Mouse (Mus musculus): ENCODE data around the gene Ecel1. TPM values are rescaled to one million over a fixed set of nuclear protein-coding genes. Genes with fewer than 3 reads are reported as not detected.

Ecel1 gene
- polyA plus RNA-seq, 1 experiment from 2014 or later = 3.0 TPM

DNA sequence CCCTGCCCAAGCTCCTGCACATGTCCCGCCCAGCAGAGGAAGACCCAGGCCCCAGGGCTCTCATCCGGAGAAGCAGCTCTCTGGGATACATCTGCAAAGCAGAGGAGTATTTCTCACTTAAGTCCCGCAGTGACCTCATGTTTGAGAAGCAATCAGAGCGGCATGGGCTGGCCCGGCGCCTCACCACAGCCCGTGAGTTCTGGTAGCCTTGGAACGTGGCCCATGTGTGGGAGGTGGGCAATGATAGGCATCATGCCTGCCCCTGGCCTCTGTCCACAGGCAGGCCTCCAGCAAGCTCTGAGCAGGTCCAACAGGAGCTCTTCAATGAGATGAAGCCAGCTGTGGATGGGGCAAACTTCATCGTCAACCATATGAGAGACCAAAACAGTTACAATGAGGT is 41.0 kb upstream of the Ecel1 start:
- no peak for DNase-seq (ENCODE audit: low spot score)
- Histone ChIP-seq H3K36me3 (ENCODE audit: control insufficient read depth, insufficient read depth, low read length) (no peaks in the 10 kb centered on the region), H3K4me1 (ENCODE audit: control insufficient read depth, insufficient read depth, low read length) (no peaks in the 10 kb centered on the region), H3K27ac (replicated peaks; ENCODE audit: low read depth, low read length) (no peak overlapping the region), H3K4me2 (ENCODE audit: low read depth, low read length) (no peak overlapping the region), H3K27me3 (replicated peaks; ENCODE audit: control insufficient read depth, insufficient read depth, low read length) (no peaks in the 10 kb centered on the region; the same call in 1 of the 2 replicates), H3K9ac (ENCODE audit: low read depth, low read length) (no peak overlapping the region), H3K9me3 (ENCODE audit: control insufficient read depth, low read length) (no peaks in the 10 kb centered on the region), H3K4me3 (ENCODE audit: low read depth, low read length) (no peak overlapping the region)
- no peak for ATAC-seq (ENCODE audit: low read depth)
- WGBS = 75% methylated on average over 9 of the region's 9 CpGs

DNA sequence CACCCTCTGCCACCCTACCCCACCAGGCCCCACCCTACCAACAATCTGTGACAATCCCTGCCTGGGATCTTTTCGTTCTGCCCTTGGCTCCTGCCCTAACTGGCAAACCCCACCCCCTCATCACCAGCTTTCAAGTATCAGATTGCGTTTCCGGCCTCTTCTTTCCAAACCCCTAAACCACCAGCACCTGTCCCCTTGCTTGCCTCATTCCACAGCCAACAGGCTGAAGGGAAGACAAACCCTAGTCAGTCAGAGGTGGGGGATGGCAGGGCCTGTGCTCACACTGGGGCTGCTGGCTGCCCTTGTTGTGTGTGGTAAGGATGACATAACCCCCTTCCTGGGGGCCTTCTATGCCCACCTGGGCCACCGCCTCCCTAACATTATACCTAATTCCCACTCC is 34.1 kb upstream of the Ecel1 start, which contains the start of gene Chrnd:
Gene Chrnd (plus strand): TSS at position 179 of the 400 bp plus-strand sequence.
- Histone ChIP-seq H3K36me3 (ENCODE audit: control insufficient read depth, insufficient read depth, low read length) (no peaks in the 10 kb centered on the region), H3K27ac (replicated peaks; ENCODE audit: low read depth, low read length) (no peak within 1 kb of the TSS; the same call in 1 of the 2 replicates)
- peak; percentile 80 for ATAC-seq (ENCODE audit: low read depth)

DNA sequence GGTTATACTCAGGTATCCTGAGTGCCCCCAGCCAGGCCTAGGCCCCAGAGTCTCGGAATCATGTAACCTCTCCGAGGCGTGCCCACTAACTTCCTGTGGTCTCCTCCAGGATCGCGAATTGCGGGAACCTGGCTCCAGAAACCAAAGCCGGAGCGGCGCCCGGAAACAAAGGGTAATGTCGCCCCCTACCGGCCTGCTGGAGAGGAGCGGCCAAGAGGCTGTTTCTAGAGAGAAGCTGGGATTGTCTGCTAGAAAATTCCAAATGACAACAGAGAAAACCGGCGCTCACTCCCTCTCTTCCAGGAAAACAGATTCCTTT is 30.7 kb upstream of the Ecel1 start:
- DNase-seq (ENCODE audit: low spot score) = peak; percentile 84
- 0% methylated on average over 15 of the region's 15 CpGs for WGBS
- no peak overlapping the region for H3K27ac ChIP-seq (replicated peaks; ENCODE audit: low read depth, low read length)

More for the DNA sequence above, 34.1 kb upstream of the Ecel1 start, which contains the start of gene Chrnd:
- Histone ChIP-seq H3K9ac (ENCODE audit: low read depth, low read length) (no peak within 1 kb of the TSS), H3K4me2 (ENCODE audit: low read depth, low read length) (no peak within 1 kb of the TSS), H3K4me1 (ENCODE audit: control insufficient read depth, insufficient read depth, low read length) (no peaks in the 10 kb centered on the region), H3K9me3 (ENCODE audit: control insufficient read depth, low read length) (no peaks in the 10 kb centered on the region), H3K4me3 (ENCODE audit: low read depth, low read length) (no peak within 1 kb of the TSS), H3K27me3 (replicated peaks; ENCODE audit: control insufficient read depth, insufficient read depth, low read length) (peaks cover 18% of the 10 kb centered on the region)
- DNase-seq (ENCODE audit: low spot score) = peak; percentile 84
- 20% methylated on average over 4 of the region's 4 CpGs for WGBS

DNA sequence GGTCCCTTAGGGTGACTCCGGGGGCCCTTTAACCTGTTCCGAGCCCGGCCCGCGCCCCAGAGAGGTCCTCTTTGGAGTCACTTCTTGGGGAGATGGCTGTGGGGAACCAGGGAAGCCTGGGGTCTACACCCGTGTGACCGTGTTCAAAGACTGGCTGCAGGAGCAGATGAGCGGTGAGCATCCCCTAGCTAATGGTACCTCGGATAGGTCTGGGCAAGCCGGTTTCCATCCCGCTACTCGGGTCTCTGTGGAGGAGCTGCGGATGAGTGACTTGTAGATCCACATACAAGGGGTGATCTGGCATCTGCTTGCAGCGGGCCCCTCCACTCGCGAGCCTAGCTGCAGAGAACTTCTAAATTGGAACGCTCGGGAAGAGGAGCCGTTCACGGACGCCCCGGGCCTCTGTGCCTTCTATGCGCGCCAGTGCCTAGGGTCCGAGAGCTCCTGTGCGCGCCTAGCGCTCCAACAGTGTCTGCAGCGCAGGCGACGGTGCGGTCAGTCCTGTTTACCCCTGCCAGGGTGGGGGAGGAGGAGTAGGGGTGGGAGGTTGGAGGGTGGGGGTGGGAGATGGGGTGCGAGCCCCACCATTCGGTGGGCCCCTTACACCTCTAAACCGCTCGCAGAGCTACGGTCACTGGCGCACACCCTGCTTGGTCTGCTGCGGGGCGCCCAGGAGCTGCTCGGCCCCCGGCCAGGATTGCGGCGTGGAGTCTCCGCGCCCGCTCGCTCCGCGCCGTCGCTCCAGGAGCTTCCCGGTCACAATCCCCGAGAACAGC is 30.1 kb upstream of the Ecel1 start:
- Histone ChIP-seq H3K27me3 (replicated peaks; ENCODE audit: control insufficient read depth, insufficient read depth, low read length) (peaks cover 52% of the 10 kb centered on the region), H3K4me1 (ENCODE audit: control insufficient read depth, insufficient read depth, low read length) (0 out of 2 replicates have a peak, but pooled peaks cover 4% of the 10 kb centered on the region), H3K9ac (ENCODE audit: low read depth, low read length) (peak overlapping the region; percentile 69), H3K9me3 (ENCODE audit: control insufficient read depth, low read length) (no peaks in the 10 kb centered on the region), H3K36me3 (ENCODE audit: control insufficient read depth, insufficient read depth, low read length) (no peaks in the 10 kb centered on the region), H3K4me3 (ENCODE audit: low read depth, low read length) (peak overlapping the region; percentile 58), H3K27ac (replicated peaks; ENCODE audit: low read depth, low read length) (no peak overlapping the region), H3K4me2 (ENCODE audit: low read depth, low read length) (peak overlapping the region; percentile 98)
- DNase-seq (ENCODE audit: low spot score) (peak; percentile 29), ATAC-seq (ENCODE audit: low read depth) (peak; percentile 27)
- WGBS = 4% methylated on average over 37 of the region's 54 CpGs

More for the DNA sequence above, 30.7 kb upstream of the Ecel1 start:
- Histone ChIP-seq H3K36me3 (ENCODE audit: control insufficient read depth, insufficient read depth, low read length) (no peaks in the 10 kb centered on the region), H3K9me3 (ENCODE audit: control insufficient read depth, low read length) (no peaks in the 10 kb centered on the region), H3K4me3 (ENCODE audit: low read depth, low read length) (peak overlapping the region; percentile 58), H3K9ac (ENCODE audit: low read depth, low read length) (peak overlapping the region; percentile 69), H3K4me2 (ENCODE audit: low read depth, low read length) (peak overlapping the region; percentile 98), H3K27me3 (replicated peaks; ENCODE audit: control insufficient read depth, insufficient read depth, low read length) (peaks cover 48% of the 10 kb centered on the region), H3K4me1 (ENCODE audit: control insufficient read depth, insufficient read depth, low read length) (0 out of 2 replicates have a peak, but pooled peaks cover 4% of the 10 kb centered on the region)
- ATAC-seq (ENCODE audit: low read depth) = peak; percentile 51

DNA sequence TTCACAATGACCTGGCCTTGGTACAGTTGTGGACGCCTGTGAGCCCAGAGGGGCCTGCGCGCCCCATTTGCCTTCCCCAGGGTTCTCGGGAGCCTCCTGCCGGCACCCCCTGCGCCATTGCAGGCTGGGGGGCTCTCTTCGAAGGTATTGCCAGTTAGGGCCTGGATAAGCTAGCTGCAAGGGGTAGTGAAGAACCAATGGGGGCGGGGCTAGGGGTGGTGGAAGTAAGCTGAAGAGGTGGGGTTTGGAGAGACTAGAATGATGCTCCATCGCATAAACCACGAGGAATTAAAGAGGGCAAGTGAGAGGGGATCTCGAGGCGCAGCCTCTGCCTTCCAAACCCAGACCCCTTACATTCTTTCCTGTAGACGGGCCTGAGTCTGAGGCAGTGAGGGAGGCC is 29.2 kb upstream of the Ecel1 start:
- H3K4me1 ChIP-seq (ENCODE audit: control insufficient read depth, insufficient read depth, low read length) = 0 out of 2 replicates have a peak, but pooled peaks cover 4% of the 10 kb centered on the region
- peaks cover 52% of the 10 kb centered on the region for H3K27me3 ChIP-seq (replicated peaks; ENCODE audit: control insufficient read depth, insufficient read depth, low read length)
- WGBS = 14% methylated on average over 12 of the region's 13 CpGs
- H3K4me2 ChIP-seq (ENCODE audit: low read depth, low read length) = no peak overlapping the region
- no peak overlapping the region for H3K27ac ChIP-seq (replicated peaks; ENCODE audit: low read depth, low read length)
- ATAC-seq (ENCODE audit: low read depth) = no peak
- H3K4me3 ChIP-seq (ENCODE audit: low read depth, low read length) = no peak overlapping the region
- no peaks in the 10 kb centered on the region for H3K9me3 ChIP-seq (ENCODE audit: control insufficient read depth, low read length)
- H3K9ac ChIP-seq (ENCODE audit: low read depth, low read length) = no peak overlapping the region
- no peak for DNase-seq (ENCODE audit: low spot score)
- no peaks in the 10 kb centered on the region for H3K36me3 ChIP-seq (ENCODE audit: control insufficient read depth, insufficient read depth, low read length)

DNA sequence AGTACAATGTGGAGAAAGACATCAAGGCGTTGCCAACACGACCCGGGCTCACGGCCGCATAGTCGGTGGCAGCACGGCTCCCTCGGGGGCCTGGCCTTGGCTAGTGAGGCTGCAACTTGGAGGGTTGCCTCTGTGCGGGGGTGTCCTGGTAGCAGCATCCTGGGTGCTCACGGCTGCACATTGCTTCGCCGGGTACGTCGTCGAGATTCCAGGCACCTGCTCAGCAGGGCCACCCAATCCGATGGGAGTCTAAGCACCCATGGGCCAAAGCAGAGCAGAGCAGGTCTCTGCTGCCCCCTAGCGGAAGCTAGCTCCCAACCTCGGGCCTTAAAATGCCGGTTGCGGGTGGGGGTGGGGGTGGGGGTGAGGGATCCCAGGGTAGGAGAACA is 28.4 kb upstream of the Ecel1 start:
- Histone ChIP-seq H3K27ac (replicated peaks; ENCODE audit: low read depth, low read length) (no peak overlapping the region), H3K36me3 (ENCODE audit: control insufficient read depth, insufficient read depth, low read length) (no peaks in the 10 kb centered on the region), H3K4me3 (ENCODE audit: low read depth, low read length) (0 out of 2 replicates have a peak overlapping the region, but pooled peaks have one; percentile 5), H3K4me1 (ENCODE audit: control insufficient read depth, insufficient read depth, low read length) (0 out of 2 replicates have a peak, but pooled peaks cover 4% of the 10 kb centered on the region), H3K4me2 (ENCODE audit: low read depth, low read length) (peak overlapping the region; percentile 40; the same call in 1 of the 2 replicates), H3K9me3 (ENCODE audit: control insufficient read depth, low read length) (no peaks in the 10 kb centered on the region), H3K27me3 (replicated peaks; ENCODE audit: control insufficient read depth, insufficient read depth, low read length) (peaks cover 52% of the 10 kb centered on the region), H3K9ac (ENCODE audit: low read depth, low read length) (no peak overlapping the region)
- 16% methylated on average over 13 of the region's 20 CpGs for WGBS
- DNase-seq (ENCODE audit: low spot score) = peak; percentile 63
- ATAC-seq (ENCODE audit: low read depth) = peak; percentile 38

DNA sequence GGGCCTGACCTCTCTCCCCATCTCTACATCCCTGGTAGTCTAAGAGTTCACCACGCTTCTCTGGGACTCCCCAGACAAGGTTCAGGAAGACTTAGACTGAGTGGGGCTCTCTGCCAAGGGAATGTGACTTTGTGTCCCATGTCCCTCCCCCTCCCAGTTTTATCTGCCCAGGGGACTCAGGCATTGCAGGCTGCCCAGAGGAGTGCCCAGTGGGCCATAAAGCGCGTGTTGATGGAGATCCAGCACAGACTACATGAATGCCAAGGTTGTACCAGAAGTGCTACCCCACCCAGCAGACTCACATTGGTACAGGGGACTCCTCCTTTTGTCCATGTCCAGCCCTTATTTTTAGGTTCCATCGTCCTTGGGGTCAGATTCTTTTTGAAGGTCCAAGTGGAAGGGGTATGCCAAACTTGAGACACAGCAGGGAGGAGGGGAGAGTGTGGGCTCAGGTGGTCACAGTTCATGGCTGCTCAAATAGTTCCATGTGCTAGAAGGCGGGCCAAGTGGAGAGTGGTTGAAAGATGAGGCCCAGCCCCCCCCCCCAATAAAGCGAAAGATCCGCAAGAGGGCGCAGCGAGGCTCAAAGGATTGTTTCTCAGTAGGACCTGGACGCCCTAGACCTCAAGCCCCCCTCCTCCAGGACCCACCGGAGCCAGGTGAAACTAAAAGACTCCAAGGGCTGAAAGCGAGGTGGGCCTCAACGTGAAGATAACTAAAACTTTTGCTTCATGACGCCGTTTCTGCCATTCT is 27.9 kb upstream of the Ecel1 start:
- ATAC-seq (ENCODE audit: low read depth) (peak; percentile 11; the same call in 1 of the 2 replicates), DNase-seq (ENCODE audit: low spot score) (no peak)
- Histone ChIP-seq H3K4me2 (ENCODE audit: low read depth, low read length) (peak overlapping the region; percentile 40; the same call in 1 of the 2 replicates), H3K27ac (replicated peaks; ENCODE audit: low read depth, low read length) (no peak overlapping the region), H3K4me1 (ENCODE audit: control insufficient read depth, insufficient read depth, low read length) (0 out of 2 replicates have a peak, but pooled peaks cover 4% of the 10 kb centered on the region), H3K36me3 (ENCODE audit: control insufficient read depth, insufficient read depth, low read length) (no peaks in the 10 kb centered on the region), H3K27me3 (replicated peaks; ENCODE audit: control insufficient read depth, insufficient read depth, low read length) (peaks cover 52% of the 10 kb centered on the region), H3K9ac (ENCODE audit: low read depth, low read length) (no peak overlapping the region), H3K9me3 (ENCODE audit: control insufficient read depth, low read length) (no peaks in the 10 kb centered on the region), H3K4me3 (ENCODE audit: low read depth, low read length) (0 out of 2 replicates have a peak overlapping the region, but pooled peaks have one; percentile 5)
- WGBS = 31% methylated on average over 14 of the region's 15 CpGs

DNA sequence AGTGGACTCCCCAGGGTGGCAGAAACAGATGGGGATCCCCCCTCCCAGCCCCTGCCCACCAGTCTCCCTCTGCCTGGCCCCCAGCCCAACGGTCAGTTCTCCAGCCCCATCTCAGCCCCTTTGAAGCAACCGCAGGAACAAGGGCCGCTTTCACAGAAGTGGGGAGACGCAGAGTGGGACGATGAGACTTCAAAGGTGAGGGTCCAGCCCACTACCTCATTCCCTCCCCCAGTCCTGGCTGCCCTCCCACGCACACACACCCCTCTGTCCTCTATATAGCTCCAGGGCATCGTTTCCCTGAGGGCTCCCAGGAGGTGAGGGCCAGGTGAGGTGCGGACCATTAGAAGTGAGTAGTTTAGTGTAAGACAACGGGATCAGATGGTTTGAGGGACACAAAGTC is 26.7 kb upstream of the Ecel1 start, which contains the start of gene Prss56:
Gene Prss56 (plus strand): TSS at position 301 of the 400 bp plus-strand sequence.
- Histone ChIP-seq H3K9me3 (ENCODE audit: control insufficient read depth, low read length) (no peaks in the 10 kb centered on the region), H3K36me3 (ENCODE audit: control insufficient read depth, insufficient read depth, low read length) (no peaks in the 10 kb centered on the region), H3K4me1 (ENCODE audit: control insufficient read depth, insufficient read depth, low read length) (0 out of 2 replicates have a peak, but pooled peaks cover 4% of the 10 kb centered on the region), H3K9ac (ENCODE audit: low read depth, low read length) (no peak within 1 kb of the TSS), H3K4me2 (ENCODE audit: low read depth, low read length) (no peak within 1 kb of the TSS), H3K27ac (replicated peaks; ENCODE audit: low read depth, low read length) (no peak within 1 kb of the TSS), H3K4me3 (ENCODE audit: low read depth, low read length) (no peak within 1 kb of the TSS), H3K27me3 (replicated peaks; ENCODE audit: control insufficient read depth, insufficient read depth, low read length) (peaks cover 52% of the 10 kb centered on the region)
- ATAC-seq (ENCODE audit: low read depth) (no peak), DNase-seq (ENCODE audit: low spot score) (no peak)
- 50% methylated on average over 9 of the region's 9 CpGs for WGBS

All from embryonic facial prominence, embryonic 14.5 days (tissue).